9 mouse cellular contexts compared by ENCODE assay signal in the genomic region with DNA sequence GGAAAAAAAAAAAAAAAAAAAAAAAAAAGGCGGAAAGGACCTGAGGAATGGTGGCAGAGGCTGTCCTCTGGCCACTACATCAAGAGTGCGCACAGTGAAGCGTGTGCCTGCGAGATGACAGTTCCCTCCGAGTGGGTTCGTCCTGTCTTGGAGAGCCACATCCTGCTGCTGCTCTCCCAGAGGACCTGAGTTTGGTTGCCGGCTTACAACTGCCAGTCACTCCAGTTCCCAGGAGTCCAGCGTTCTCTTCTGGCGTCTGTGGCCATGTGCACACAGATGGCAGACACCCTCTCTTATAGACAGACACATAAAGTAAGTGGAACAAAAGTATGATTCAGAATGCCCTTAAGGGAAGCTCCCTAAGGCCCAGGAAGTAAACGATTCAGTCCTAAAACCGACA. TPM values are rescaled to one million over a fixed set of nuclear protein-coding genes. Genes with fewer than 3 reads are reported as not detected.
DNase-seq lines count a peak whose midpoint lies in the region; ATAC-seq lines count a peak whose summit lies in the region.
"Had no signal": no experiment of that assay in that cellular context is flagged by ENCODE, and none has a peak within 500 bp of the region (broad histone marks: within the 10 kb centered on the region; RNA-seq: fewer than 3 reads in every experiment).

No protein-coding gene starts in this region.

- no peak overlapping the region for H3K4me3 ChIP-seq in hindbrain, embryonic 11.5 days (ENCODE audit: low read depth, low read length)
- H3K4me3 ChIP-seq in hindbrain, embryonic 13.5 days = no peak overlapping the region
- peak overlapping the region; percentile 14; the same call in 1 of the 2 replicates for H3K4me3 ChIP-seq in embryonic facial prominence, embryonic 10.5 days
- H3K4me3 ChIP-seq in intestine, embryonic 15.5 days (replicated peaks) = no peak overlapping the region
- H3K4me3 ChIP-seq: liver, embryonic 13.5 days had no signal

- H3K9me3 ChIP-seq in hindbrain, embryonic 11.5 days (ENCODE audit: control insufficient read depth, low read length) = no peaks in the 10 kb centered on the region
- H3K9me3 ChIP-seq in hindbrain, embryonic 13.5 days = no peaks in the 10 kb centered on the region
- no peaks in the 10 kb centered on the region for H3K9me3 ChIP-seq in embryonic facial prominence, embryonic 10.5 days
- no peaks in the 10 kb centered on the region for H3K9me3 ChIP-seq in intestine, embryonic 15.5 days
- H3K9me3 ChIP-seq: liver, embryonic 13.5 days had no signal

- no peaks in the 10 kb centered on the region for H3K27me3 ChIP-seq in hindbrain, embryonic 11.5 days (ENCODE audit: control insufficient read depth, insufficient read depth, low read length)
- no peaks in the 10 kb centered on the region for H3K27me3 ChIP-seq in hindbrain, embryonic 13.5 days
- H3K27me3 ChIP-seq in embryonic facial prominence, embryonic 10.5 days (replicated peaks; ENCODE audit: low read depth, poor library complexity, severe bottlenecking) = no peaks in the 10 kb centered on the region
- H3K27me3 ChIP-seq in intestine, embryonic 15.5 days (replicated peaks) = no peaks in the 10 kb centered on the region
- H3K27me3 ChIP-seq: liver, embryonic 13.5 days had no signal

- no peaks in the 10 kb centered on the region for H3K4me1 ChIP-seq in hindbrain, embryonic 11.5 days (replicated peaks; ENCODE audit: control insufficient read depth, insufficient read depth, low read length)
- H3K4me1 ChIP-seq in hindbrain, embryonic 13.5 days (replicated peaks) = peaks cover 21% of the 10 kb centered on the region
- H3K4me1 ChIP-seq in embryonic facial prominence, embryonic 10.5 days = peaks cover 44% of the 10 kb centered on the region
- H3K4me1 ChIP-seq in intestine, embryonic 15.5 days (replicated peaks) = peaks cover 10% of the 10 kb centered on the region; the same call in 1 of the 2 replicates
- H3K4me1 ChIP-seq: liver, embryonic 13.5 days had no signal

- no peak for ATAC-seq in hindbrain, embryonic 11.5 days (ENCODE audit: low FRiP score)
- no peak for ATAC-seq in hindbrain, embryonic 13.5 days (ENCODE audit: low FRiP score)
- peak; percentile 3; the same call in 1 of the 2 replicates for ATAC-seq in intestine, embryonic 15.5 days
- no peak for ATAC-seq in frontal cortex, adult (ENCODE audit: low TSS enrichment)

- H3K4me2 ChIP-seq in hindbrain, embryonic 11.5 days (replicated peaks; ENCODE audit: low read depth, low read length) = no peak overlapping the region
- no peak overlapping the region for H3K4me2 ChIP-seq in hindbrain, embryonic 13.5 days
- H3K4me2 ChIP-seq in intestine, embryonic 15.5 days (replicated peaks) = peak overlapping the region; percentile 27
- H3K4me2 ChIP-seq: liver, embryonic 13.5 days had no signal

- 0 out of 2 replicates have a peak, but pooled peaks cover 4% of the 10 kb centered on the region for H3K36me3 ChIP-seq in hindbrain, embryonic 11.5 days (ENCODE audit: control insufficient read depth, insufficient read depth, low read length)
- peaks cover 15% of the 10 kb centered on the region for H3K36me3 ChIP-seq in hindbrain, embryonic 13.5 days
- H3K36me3 ChIP-seq in embryonic facial prominence, embryonic 10.5 days (replicated peaks) = peaks cover 40% of the 10 kb centered on the region
- peaks cover 20% of the 10 kb centered on the region for H3K36me3 ChIP-seq in intestine, embryonic 15.5 days

- no peak overlapping the region for H3K27ac ChIP-seq in hindbrain, embryonic 11.5 days (ENCODE audit: low read depth, low read length)
- H3K27ac ChIP-seq in hindbrain, embryonic 13.5 days = no peak overlapping the region
- no peak overlapping the region for H3K27ac ChIP-seq in embryonic facial prominence, embryonic 10.5 days (replicated peaks)
- peak overlapping the region; percentile 42; the same call in 1 of the 2 replicates for H3K27ac ChIP-seq in intestine, embryonic 15.5 days
- H3K27ac ChIP-seq: liver, embryonic 13.5 days had no signal

- no peak overlapping the region for H3K9ac ChIP-seq in hindbrain, embryonic 11.5 days (ENCODE audit: low read depth, low read length)
- H3K9ac ChIP-seq in hindbrain, embryonic 13.5 days = no peak overlapping the region
- H3K9ac ChIP-seq in intestine, embryonic 15.5 days = no peak overlapping the region
- H3K9ac ChIP-seq: liver, embryonic 13.5 days had no signal

- DNase-seq in hindbrain, embryonic 11.5 days (ENCODE audit: low spot score) = peak; percentile 37
- peak; percentile 40 for DNase-seq in embryonic facial prominence, embryonic 10.5 days (ENCODE audit: low spot score)
- DNase-seq in lung, postnatal 10 days = peak; percentile 42
- DNase-seq in layer of hippocampus, adult 11-12 months (ENCODE audit: low spot score) = no peak
- DNase-seq in natural killer cell, adult 2 months (ENCODE audit: low spot score in 2 of 2) = no peak
- DNase-seq: liver, embryonic 13.5 days had no signal

- WGBS in hindbrain, embryonic 11.5 days = 39% methylated on average over 10 of the region's 11 CpGs
- 42% methylated on average over 11 of the region's 11 CpGs for WGBS in hindbrain, embryonic 13.5 days
- WGBS in embryonic facial prominence, embryonic 10.5 days = 36% methylated on average over 11 of the region's 11 CpGs
- 25% methylated on average over 10 of the region's 11 CpGs for WGBS in intestine, embryonic 15.5 days

RNA-seq across cellular contexts. Expression of a gene that starts 27.3 kb away (rescaled TPM):
- 21.0 and 21.3 TPM in 2 replicates for polyA plus RNA-seq in hindbrain, embryonic 11.5 days (2014; fragmentation: Nextera tagmentation; extraction: Ambion mirVana)
- 9.2 and 9.4 TPM in 2 replicates for polyA plus RNA-seq in hindbrain, embryonic 13.5 days (2015; fragmentation: Nextera tagmentation; extraction: Ambion mirVana)
- polyA plus RNA-seq in embryonic facial prominence, embryonic 10.5 days (2016; fragmentation: Nextera tagmentation; extraction: Ambion mirVana) = 53.6 and 56.8 TPM in 2 replicates
- 36.7 and 37.6 TPM in 2 replicates for polyA plus RNA-seq in intestine, embryonic 15.5 days (2015; fragmentation: Nextera tagmentation; extraction: Ambion mirVana)

RNA-seq across cellular contexts. Expression of a gene that starts 43.8 kb away (rescaled TPM):
- 7.1 and 7.5 TPM in 2 replicates for polyA plus RNA-seq in hindbrain, embryonic 11.5 days (2014; fragmentation: Nextera tagmentation; extraction: Ambion mirVana)
- 25.8 and 27.4 TPM in 2 replicates for polyA plus RNA-seq in hindbrain, embryonic 13.5 days (2015; fragmentation: Nextera tagmentation; extraction: Ambion mirVana)
- polyA plus RNA-seq in embryonic facial prominence, embryonic 10.5 days (2016; fragmentation: Nextera tagmentation; extraction: Ambion mirVana) = 12.6 and 13.4 TPM in 2 replicates
- polyA plus RNA-seq in intestine, embryonic 15.5 days (2015; fragmentation: Nextera tagmentation; extraction: Ambion mirVana) = 14.3 and 15.9 TPM in 2 replicates

Comparison
In these comparisons a context has a peak if more than half of its experiments do, and no peak if none do; other contexts are left out.
1. DNase-seq: peak in hindbrain, embryonic 11.5 days (single experiment), embryonic facial prominence, embryonic 10.5 days (single experiment) and lung, postnatal 10 days (single experiment); none in layer of hippocampus, adult 11-12 months (single experiment) and natural killer cell, adult 2 months (0 of 2).